Mouse (Mus musculus) lung, postnatal 4 days (tissue): ENCODE measurements around the gene AI597479.

Experiments used
- DNase-seq, 2 experiments: peaks; one replicate each; pipeline ENCODE4 v3.0.0; 2021

The AI597479 gene

DNA sequence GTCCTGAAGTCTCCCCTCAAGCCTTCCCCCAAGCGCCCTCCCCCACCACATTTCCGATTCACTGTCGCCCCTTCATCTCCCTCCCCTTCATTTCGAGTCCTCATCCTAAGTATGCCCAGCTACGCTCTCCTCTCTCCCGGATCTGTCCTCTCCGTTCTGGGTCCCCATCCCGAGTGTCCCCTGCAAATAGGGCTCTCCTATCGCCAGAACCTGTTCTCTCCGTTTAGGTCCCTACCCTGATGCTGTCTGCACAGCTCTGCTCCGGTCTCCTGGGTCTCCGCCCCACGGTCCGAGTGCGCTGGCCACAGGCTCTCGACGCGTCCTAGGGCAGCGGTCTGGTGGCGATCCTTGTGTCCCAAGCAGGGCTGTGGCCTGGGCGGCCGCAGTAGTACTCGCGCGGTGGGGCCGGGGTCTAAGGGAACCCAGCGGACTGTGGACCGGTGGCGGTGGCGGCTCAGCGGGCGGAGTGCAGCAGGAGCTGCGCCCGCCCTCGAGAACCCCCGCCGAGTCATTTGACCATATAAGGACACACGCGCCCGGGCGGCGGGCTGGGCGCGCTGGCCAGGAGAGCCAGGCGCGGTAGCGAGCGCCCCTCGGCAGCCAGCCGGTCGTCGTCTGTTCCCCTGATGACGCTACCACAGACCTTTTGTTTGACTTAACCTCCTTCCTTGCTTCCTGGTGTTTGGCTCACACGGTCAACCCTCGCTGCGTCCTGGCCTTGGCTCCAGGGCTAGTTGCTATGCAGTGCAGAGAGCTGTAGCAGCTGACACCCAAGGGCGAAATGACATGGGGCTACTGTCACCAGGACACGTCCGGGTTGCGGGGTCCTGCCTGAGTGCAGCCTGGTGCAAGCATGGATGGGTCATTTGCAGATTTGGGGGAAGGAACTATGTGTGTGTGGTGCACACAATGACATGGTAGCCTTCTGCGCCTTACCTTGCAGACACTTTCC, 65.2 kb downstream of the AI597479 start:
- peak; percentile 78 to 85 for DNase-seq

DNA sequence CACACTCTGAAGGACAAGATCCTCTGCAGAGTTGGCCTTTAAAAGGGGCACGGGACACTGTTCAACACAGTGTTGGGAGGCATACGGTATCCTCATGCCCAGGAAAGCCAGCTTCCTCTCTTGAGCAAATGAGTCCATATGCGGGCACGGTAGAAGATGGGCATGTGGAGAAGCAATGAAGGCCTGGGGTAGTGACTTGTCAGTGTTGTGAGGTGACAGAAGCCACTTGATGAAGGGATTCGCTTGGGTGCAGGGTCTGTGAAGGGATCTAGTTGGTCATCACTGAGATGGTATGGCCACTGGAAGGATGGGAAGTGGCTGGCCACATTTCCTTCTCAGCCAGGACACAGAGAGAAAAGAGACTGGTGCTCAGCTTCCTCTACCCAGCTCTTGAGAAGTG, 66.1 kb downstream of the AI597479 start:
- DNase-seq = no peak
